Mouse (Mus musculus) limb, embryonic 12.5 days (tissue): ENCODE measurements around the gene Rtn4ip1. TPM values are rescaled to one million over a fixed set of nuclear protein-coding genes. Genes with fewer than 3 reads are reported as not detected.

ENCODE experiments used
- ATAC-seq: fragments of 200-750 bp; cut with Nextera tagmentation; 2 replicates; pipeline ENCODE4 v1.8.0; 2017; ENCODE audit warnings: low read depth, moderate TSS enrichment; ENCODE audit not compliant: insufficient number of reproducible peaks, insufficient read depth, low FRiP score, low TSS enrichment
- H3K27ac ChIP-seq: fragments of 300-500 bp; sonication (generic); 2 replicates; pipeline ENCODE4 v1.5.1; 2016; ENCODE audit warnings: mild to moderate bottlenecking, moderate library complexity
- H3K27me3 ChIP-seq: fragments of 300-500 bp; sonication (generic); 2 replicates; pipeline ENCODE4 v1.6.1; 2016; ENCODE audit warnings: mild to moderate bottlenecking, moderate library complexity
- H3K36me3 ChIP-seq: fragments of 300-500 bp; sonication (generic); 2 replicates; pipeline ENCODE4 v1.6.1; 2016; ENCODE audit warnings: mild to moderate bottlenecking, moderate library complexity
- H3K4me1 ChIP-seq: fragments of 300-500 bp; sonication (generic); replicated peaks from 2 replicates; pipeline ENCODE4 v1.6.1; 2016
- H3K4me2 ChIP-seq: fragments of 300-500 bp; sonication (generic); 2 replicates; pipeline ENCODE4 v1.6.1; 2016; ENCODE audit warnings: mild to moderate bottlenecking, moderate library complexity
- H3K4me3 ChIP-seq: fragments of 300-500 bp; sonication (generic); replicated peaks from 2 replicates; pipeline ENCODE4 v1.5.1; 2016; ENCODE audit warnings: mild to moderate bottlenecking
- H3K9ac ChIP-seq: fragments of 300-500 bp; sonication (generic); replicated peaks from 2 replicates; pipeline ENCODE4 v1.6.1; 2016; ENCODE audit warnings: mild to moderate bottlenecking, moderate library complexity
- H3K9me3 ChIP-seq: fragments of 300-500 bp; sonication (generic); 2 replicates; pipeline ENCODE4 v1.6.1; 2016; ENCODE audit warnings: mild to moderate bottlenecking, moderate library complexity
- WGBS: fragments of 180-500 bp; shearing (Covaris S2); methylation state at CpG from one replicate; pipeline ENCODE4 v1.1.7; 2016; 5-methylcytosine and 5-hydroxymethylcytosine counted together
- polyA plus RNA-seq: library from polyadenylated mRNA; unstranded; fragments of >200 nt; fragmentation: Nextera tagmentation; extraction: Ambion mirVana; gene quantifications from 2 replicates; pipeline ENCODE4 v1.2.1, GENCODE M21; 2016

Rtn4ip1 gene
- polyA plus RNA-seq, result 16.3 and 16.9 TPM in 2 replicates

GRCm38 (mm10) chr10:43901578-43902194, at the start of gene Rtn4ip1, which contains the start of gene Qrsl1:
Gene Rtn4ip1 (plus strand): TSS chr10:43901807.
Gene Qrsl1 (minus strand): TSS chr10:43901745.
- peak; percentile 92 for ATAC-seq
- peaks cover 10% of the 10 kb centered on the region for H3K4me1 ChIP-seq
- peak within 1 kb of the TSS; percentile 78 for H3K4me2 ChIP-seq
- H3K36me3 ChIP-seq, result peaks cover 17% of the 10 kb centered on the region; the same call in 1 of the 2 replicates
- H3K27me3 ChIP-seq, result no peaks in the 10 kb centered on the region
- H3K4me3 ChIP-seq, result peak within 1 kb of the TSS; percentile 78
- WGBS, result under 1% methylated on average over 40 of the region's 40 CpGs
- peak within 1 kb of the TSS; percentile 77 for H3K27ac ChIP-seq
- peak within 1 kb of the TSS; percentile 62 for H3K9ac ChIP-seq
- H3K9me3 ChIP-seq, result no peaks in the 10 kb centered on the region

- Histone ChIP-seq H3K36me3 (no peaks in the 10 kb centered on the region), H3K4me2 (no peak overlapping the region), H3K27me3 (no peaks in the 10 kb centered on the region), H3K4me3 (no peak overlapping the region), H3K27ac (no peak overlapping the region), H3K9me3 (0 out of 2 replicates have a peak, but pooled peaks cover 8% of the 10 kb centered on the region), H3K9ac (no peak overlapping the region), H3K4me1 (no peaks in the 10 kb centered on the region)
- no peak for ATAC-seq
- 79% methylated on average over 5 of the region's 5 CpGs for WGBS
Observed at GRCm38 (mm10) chr10:43851898-43852297, 49.7 kb upstream of the Rtn4ip1 start.

GRCm38 (mm10) chr10:43855916-43856315, 45.7 kb upstream of the Rtn4ip1 start:
- Histone ChIP-seq H3K4me3 (no peak overlapping the region), H3K36me3 (no peaks in the 10 kb centered on the region), H3K27me3 (no peaks in the 10 kb centered on the region), H3K9me3 (0 out of 2 replicates have a peak, but pooled peaks cover 8% of the 10 kb centered on the region), H3K27ac (no peak overlapping the region), H3K4me2 (no peak overlapping the region), H3K4me1 (no peaks in the 10 kb centered on the region), H3K9ac (no peak overlapping the region)
- 94% methylated on average over 9 of the region's 9 CpGs for WGBS
- ATAC-seq, result no peak

- no peak for ATAC-seq
Observed at GRCm38 (mm10) chr10:43856351-43856750, 45.3 kb upstream of the Rtn4ip1 start.

GRCm38 (mm10) chr10:43870752-43871151, 30.9 kb upstream of the Rtn4ip1 start:
- 71% methylated on average over 10 of the region's 10 CpGs for WGBS
- ATAC-seq, result no peak
- no peak overlapping the region for H3K27ac ChIP-seq
- no peak overlapping the region for H3K9ac ChIP-seq
- no peaks in the 10 kb centered on the region for H3K27me3 ChIP-seq
- H3K4me2 ChIP-seq, result no peak overlapping the region
- no peaks in the 10 kb centered on the region for H3K9me3 ChIP-seq
- H3K4me1 ChIP-seq, result no peaks in the 10 kb centered on the region
- H3K4me3 ChIP-seq, result no peak overlapping the region
- H3K36me3 ChIP-seq, result peaks cover 2% of the 10 kb centered on the region; the same call in 1 of the 2 replicates

More at GRCm38 (mm10) chr10:43856351-43856750, 45.3 kb upstream of the Rtn4ip1 start:
- Histone ChIP-seq H3K4me2 (no peak overlapping the region), H3K36me3 (no peaks in the 10 kb centered on the region), H3K27ac (no peak overlapping the region), H3K4me1 (no peaks in the 10 kb centered on the region), H3K9ac (no peak overlapping the region), H3K27me3 (no peaks in the 10 kb centered on the region), H3K4me3 (no peak overlapping the region), H3K9me3 (0 out of 2 replicates have a peak, but pooled peaks cover 8% of the 10 kb centered on the region)
- WGBS, result 87% methylated on average over 3 of the region's 3 CpGs

GRCm38 (mm10) chr10:43871458-43871857, 30.1 kb upstream of the Rtn4ip1 start:
- Histone ChIP-seq H3K27ac (no peak overlapping the region), H3K9me3 (no peaks in the 10 kb centered on the region), H3K4me1 (no peaks in the 10 kb centered on the region), H3K36me3 (peaks cover 9% of the 10 kb centered on the region), H3K4me2 (no peak overlapping the region), H3K9ac (no peak overlapping the region), H3K4me3 (no peak overlapping the region), H3K27me3 (no peaks in the 10 kb centered on the region)
- 94% methylated on average over 1 of the region's 1 CpGs for WGBS
- no peak for ATAC-seq

GRCm38 (mm10) chr10:43887676-43888075, 13.9 kb upstream of the Rtn4ip1 start:
- no peak overlapping the region for H3K4me2 ChIP-seq
- WGBS, result 90% methylated on average over 9 of the region's 9 CpGs
- H3K4me1 ChIP-seq, result no peaks in the 10 kb centered on the region
- no peaks in the 10 kb centered on the region for H3K27me3 ChIP-seq
- H3K9me3 ChIP-seq, result no peaks in the 10 kb centered on the region
- ATAC-seq, result no peak
- H3K4me3 ChIP-seq, result no peak overlapping the region
- no peak overlapping the region for H3K27ac ChIP-seq
- no peak overlapping the region for H3K9ac ChIP-seq
- peaks cover 44% of the 10 kb centered on the region for H3K36me3 ChIP-seq

GRCm38 (mm10) chr10:43888976-43889375, 12.6 kb upstream of the Rtn4ip1 start:
- Histone ChIP-seq H3K4me3 (no peak overlapping the region), H3K4me2 (no peak overlapping the region), H3K9ac (no peak overlapping the region), H3K27ac (no peak overlapping the region), H3K27me3 (no peaks in the 10 kb centered on the region), H3K9me3 (no peaks in the 10 kb centered on the region), H3K4me1 (no peaks in the 10 kb centered on the region), H3K36me3 (peaks cover 57% of the 10 kb centered on the region)
- 87% methylated on average over 16 of the region's 16 CpGs for WGBS
- no peak for ATAC-seq

- ATAC-seq, result no peak
- WGBS, result 95% methylated on average over 4 of the region's 4 CpGs
- Histone ChIP-seq H3K4me2 (no peak overlapping the region), H3K9me3 (no peaks in the 10 kb centered on the region), H3K9ac (no peak overlapping the region), H3K36me3 (peaks cover 66% of the 10 kb centered on the region), H3K27me3 (no peaks in the 10 kb centered on the region), H3K4me1 (no peaks in the 10 kb centered on the region), H3K4me3 (no peak overlapping the region), H3K27ac (no peak overlapping the region)
Observed at GRCm38 (mm10) chr10:43892971-43893370, 8.6 kb upstream of the Rtn4ip1 start.

- no peak overlapping the region for H3K9ac ChIP-seq
- H3K27me3 ChIP-seq, result no peaks in the 10 kb centered on the region
- 91% methylated on average over 8 of the region's 8 CpGs for WGBS
- H3K27ac ChIP-seq, result no peak overlapping the region
- no peaks in the 10 kb centered on the region for H3K9me3 ChIP-seq
- H3K36me3 ChIP-seq, result peaks cover 56% of the 10 kb centered on the region
- no peak for ATAC-seq
- H3K4me2 ChIP-seq, result no peak overlapping the region
- H3K4me3 ChIP-seq, result no peak overlapping the region
- no peaks in the 10 kb centered on the region for H3K4me1 ChIP-seq
Observed at GRCm38 (mm10) chr10:43896065-43896464, 5.5 kb upstream of the Rtn4ip1 start.

- Histone ChIP-seq H3K4me2 (no peak overlapping the region), H3K9me3 (no peaks in the 10 kb centered on the region), H3K9ac (no peak overlapping the region), H3K4me3 (no peak overlapping the region), H3K36me3 (peaks cover 47% of the 10 kb centered on the region), H3K27ac (no peak overlapping the region), H3K27me3 (no peaks in the 10 kb centered on the region), H3K4me1 (peaks cover 10% of the 10 kb centered on the region)
- ATAC-seq, result no peak
- 91% methylated on average over 7 of the region's 7 CpGs for WGBS
Observed at GRCm38 (mm10) chr10:43898276-43898675, 3.3 kb upstream of the Rtn4ip1 start.
